Mouse (Mus musculus) lung, postnatal 10 days (tissue): Measurements from ENCODE around the gene Lamtor1.
"Not testable (repeated sequence)": the region's sequence is repeated elsewhere in the genome, so short reads cannot be mapped to it uniquely, and the experiment has no call there.

ENCODE experiments used
- DNase-seq: peaks from one replicate; pipeline ENCODE4 v3.0.0; 2021

Gene Lamtor1

DNA sequence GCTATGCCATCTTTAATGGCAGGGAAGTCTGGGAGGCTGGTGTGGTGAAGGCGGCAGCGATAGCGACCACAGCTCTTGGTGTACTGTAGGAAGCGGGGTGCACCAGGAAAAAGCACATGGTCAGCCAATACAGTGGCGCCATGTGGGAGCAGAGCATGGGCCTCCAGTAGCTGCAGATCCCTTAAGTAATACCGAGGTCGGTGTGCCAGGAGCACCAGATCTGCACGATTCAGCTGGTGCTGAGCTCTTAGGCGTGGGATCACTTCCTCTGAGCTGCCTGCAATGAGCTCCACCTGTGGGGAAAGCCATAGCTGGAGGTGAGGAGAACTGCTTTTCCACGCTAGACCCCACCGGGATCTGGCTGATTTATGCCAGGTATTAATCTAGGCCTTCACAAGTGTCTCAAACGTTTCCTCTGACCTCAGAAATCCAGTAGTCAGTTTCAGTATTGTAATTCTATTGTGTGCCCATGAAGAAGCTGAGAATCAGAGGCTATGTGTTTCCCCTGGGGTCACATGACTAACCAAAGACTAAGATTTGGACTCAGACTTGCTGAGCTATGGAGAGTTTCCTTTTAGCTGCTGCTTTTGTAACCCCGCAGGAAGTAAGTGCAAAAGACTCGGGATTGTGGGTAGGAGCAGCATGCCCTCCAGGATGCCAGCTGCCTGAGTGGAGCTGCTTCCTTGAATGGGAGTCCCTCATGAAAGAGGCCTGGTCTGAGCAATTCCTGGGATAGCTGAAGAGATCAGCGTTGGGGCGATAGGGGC lies 5.2 kb upstream of the Lamtor1 start:
- DNase-seq: no peak

- DNase-seq: no peak
Observed at GRCm38 (mm10) chr7:101901969-101902368, 3.7 kb upstream of the Lamtor1 start.

- DNase-seq: no peak
Observed at GRCm38 (mm10) chr7:101902846-101903245, 2.9 kb upstream of the Lamtor1 start.

DNA sequence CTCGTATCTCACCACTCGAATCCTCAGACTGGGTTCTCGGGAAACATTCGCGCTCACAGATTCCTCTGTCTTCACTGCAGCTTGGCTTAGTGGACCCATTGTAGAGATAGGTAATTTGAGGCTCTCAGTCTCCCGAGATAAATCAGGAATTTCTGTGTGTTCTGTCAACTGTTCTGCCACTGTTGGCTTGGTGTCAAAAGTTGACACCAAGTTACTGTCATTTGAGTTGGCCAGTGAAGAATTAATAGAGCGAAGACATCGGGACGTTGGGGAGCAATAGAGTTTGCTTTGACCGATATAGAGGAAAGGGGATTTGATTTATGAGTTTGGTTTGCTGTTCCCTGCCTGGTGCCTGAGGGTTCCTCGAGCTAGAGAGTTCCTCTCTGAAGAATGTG lies 580 bp downstream of the Lamtor1 start, which contains the start of gene Tomt:
Tomt (minus strand) TSS at position 73 of the 395 bp plus-strand sequence.
- no peak for DNase-seq

DNA sequence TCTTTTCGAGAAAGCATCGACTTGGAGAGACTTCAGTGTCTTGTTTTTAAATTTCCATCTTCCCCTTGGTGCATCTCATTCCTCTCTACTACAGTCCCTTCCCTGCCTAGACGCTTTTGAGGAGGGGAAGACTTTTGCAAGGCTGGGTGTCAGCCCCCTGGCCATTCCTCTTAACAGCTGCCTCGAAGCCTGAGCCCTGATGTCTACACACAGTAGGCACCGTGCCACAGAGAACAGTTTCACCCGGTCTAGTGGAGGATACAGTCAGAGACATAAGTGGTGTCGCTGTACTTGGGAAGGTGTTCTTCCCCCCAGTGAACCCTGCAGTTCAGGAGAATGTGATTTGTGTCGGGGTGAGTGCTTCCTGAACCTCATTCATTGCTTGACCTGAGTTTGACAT lies 992 bp downstream of the Lamtor1 start:
- DNase-seq: peak; percentile 31

DNA sequence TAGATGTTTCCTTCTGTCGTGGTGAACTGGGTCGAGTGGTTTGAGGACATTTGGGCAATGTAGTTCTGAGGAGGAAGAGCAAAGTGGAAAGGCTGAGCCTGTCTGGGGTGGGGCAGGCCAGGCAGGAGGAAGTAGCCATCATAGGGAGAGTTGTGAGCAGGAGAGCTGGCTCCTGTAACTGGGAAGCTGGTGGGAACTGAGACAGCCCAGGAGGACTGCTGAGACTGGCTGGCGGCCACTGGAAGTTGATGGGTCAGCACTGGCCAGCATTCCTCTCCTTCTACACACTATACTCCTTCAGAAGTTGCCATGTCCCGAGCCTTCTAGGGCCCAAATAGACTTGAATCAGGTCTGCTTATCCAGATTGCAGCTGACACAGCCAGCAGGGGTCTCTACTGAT lies 2.7 kb downstream of the Lamtor1 start:
- peak; percentile 43 for DNase-seq

- DNase-seq: no peak
Observed at GRCm38 (mm10) chr7:101910138-101910537, 4.4 kb downstream of the Lamtor1 start.

DNA sequence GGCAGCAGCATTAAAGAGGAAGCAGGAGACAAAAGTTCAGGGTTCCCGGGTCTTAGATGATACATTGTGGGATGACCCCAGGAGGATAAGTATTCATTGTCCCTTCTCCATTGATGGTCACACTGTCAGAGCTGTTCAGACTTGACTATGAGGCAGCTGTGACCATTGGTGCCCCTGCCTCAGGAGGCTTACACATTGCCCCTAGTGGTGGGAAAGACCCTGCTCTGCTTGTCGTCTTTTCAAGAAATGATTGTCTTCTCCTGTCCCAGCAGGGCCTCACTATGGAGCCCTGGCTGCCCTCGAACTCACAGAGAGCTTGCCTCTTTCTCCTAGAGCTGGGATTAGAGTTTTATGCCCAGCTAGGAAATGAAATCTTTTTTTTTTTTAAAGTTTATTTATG lies 6.3 kb downstream of the Lamtor1 start:
- no peak for DNase-seq

DNA sequence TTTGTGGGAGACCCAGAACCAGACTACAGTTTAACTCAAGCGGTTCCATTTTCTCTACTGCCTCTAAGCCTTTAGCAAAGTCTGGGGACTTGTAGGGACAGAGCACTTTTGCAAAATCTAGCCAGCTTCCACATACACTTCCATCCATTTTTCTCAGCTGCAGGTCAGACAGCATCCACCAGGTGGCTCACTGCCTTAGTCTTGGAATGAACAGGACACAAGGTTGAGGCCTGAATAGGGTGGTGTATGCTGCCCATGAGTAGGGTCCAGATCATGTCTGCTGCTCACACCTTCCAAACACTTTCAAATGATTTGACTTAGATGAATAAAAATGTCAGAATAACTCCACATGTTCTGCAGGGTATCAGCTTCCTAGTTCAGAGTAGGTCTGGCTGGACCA lies 12.4 kb downstream of the Lamtor1 start:
- peak; percentile 75 for DNase-seq

GRCm38 (mm10) chr7:101925892-101926291 lies 20.2 kb downstream of the Lamtor1 start:
- not testable (repeated sequence) for DNase-seq

DNA sequence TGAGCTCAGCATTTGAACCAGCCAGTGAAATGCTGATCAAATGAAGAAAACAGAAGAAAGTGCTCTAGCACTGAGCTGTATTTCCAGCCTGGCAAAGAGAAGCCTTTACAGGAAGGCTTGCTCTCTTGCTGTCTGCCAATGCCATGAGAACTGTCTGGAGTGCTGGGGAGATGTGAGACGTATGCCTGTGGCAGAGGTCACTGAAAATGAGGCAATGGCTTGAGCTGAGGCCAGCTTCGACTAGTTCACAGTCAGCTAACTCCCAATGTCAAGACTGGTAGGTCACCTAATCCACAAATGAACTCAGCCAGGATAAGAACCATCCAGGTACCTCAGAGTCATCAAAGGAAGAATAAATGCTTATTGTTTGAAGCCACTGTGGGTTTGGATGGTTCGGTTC lies 22.4 kb downstream of the Lamtor1 start:
- no peak for DNase-seq

DNA sequence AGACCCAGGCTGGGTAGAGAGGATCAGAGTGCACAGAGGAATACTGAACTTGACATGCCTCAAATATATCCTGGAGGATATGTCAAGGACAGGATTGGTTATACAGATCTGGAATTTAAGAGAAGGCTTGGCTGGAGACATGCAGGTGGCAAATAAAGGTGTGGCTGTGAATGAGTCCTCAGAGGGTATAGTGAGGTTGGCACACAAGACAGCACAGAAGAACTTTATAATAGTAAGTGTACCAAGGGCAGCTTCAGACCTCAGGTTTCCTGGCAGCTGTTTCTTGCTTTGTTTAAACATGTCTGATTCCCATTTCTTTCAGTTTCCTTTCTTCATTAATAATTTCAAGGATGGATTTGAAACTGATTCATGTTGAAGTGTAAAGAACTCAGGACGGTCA lies 26.8 kb downstream of the Lamtor1 start:
- no peak for DNase-seq

DNA sequence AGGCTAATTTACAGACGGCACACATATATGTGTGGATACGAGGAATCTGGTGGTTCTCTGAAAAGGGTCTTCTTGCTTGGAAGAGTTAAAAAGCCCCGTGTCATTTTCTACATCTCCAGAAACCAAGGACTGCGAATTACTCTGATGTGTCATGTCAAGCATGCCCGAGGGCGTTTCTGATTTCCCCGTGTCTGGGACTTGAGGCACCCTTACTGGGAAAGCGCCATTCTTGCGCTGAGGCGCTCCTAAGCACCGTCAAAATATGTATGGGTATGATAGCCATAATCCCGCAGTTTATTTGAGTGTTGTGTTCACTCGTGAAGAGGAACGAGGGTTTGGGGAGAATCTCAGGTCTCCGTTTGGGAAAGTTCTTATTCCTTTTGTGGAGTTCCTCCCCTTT lies 27.6 kb downstream of the Lamtor1 start:
- peak; percentile 31 for DNase-seq

- peak; percentile 98 for DNase-seq
Observed at GRCm38 (mm10) chr7:101933751-101934240, 28.1 kb downstream of the Lamtor1 start, which contains the start of the genes Lrrc51 and Numa1. Lrrc51 (minus strand) TSS chr7:101933895. Numa1 (plus strand) TSS chr7:101934111.

- DNase-seq: no peak
Observed at GRCm38 (mm10) chr7:101935957-101936356, 30.3 kb downstream of the Lamtor1 start.

DNA sequence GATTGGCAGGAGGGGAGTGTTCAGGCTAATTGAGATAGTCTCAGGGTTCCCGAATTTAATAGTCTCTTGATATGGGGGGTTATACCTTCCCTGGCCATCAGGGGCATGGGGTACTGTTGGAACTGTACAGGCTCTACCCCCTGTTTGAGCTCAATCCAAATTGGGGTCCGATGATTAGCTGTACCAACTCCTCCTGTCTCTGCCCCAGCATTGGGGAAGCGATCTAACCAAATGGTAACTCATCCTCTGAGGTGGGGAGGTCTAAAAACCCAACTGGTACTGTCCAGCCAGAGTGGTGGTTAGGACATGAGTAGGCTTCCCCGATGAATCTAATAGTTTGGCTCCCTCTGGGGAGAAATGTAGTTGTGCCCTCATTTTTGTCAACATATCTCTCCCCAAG lies 31.3 kb downstream of the Lamtor1 start:
- no peak for DNase-seq

GRCm38 (mm10) chr7:101937569-101937968 lies 31.9 kb downstream of the Lamtor1 start:
- DNase-seq: no peak

GRCm38 (mm10) chr7:101938348-101938747 lies 32.6 kb downstream of the Lamtor1 start:
- no peak for DNase-seq

- no peak for DNase-seq
Observed at GRCm38 (mm10) chr7:101939758-101940157, 34.1 kb downstream of the Lamtor1 start.

DNA sequence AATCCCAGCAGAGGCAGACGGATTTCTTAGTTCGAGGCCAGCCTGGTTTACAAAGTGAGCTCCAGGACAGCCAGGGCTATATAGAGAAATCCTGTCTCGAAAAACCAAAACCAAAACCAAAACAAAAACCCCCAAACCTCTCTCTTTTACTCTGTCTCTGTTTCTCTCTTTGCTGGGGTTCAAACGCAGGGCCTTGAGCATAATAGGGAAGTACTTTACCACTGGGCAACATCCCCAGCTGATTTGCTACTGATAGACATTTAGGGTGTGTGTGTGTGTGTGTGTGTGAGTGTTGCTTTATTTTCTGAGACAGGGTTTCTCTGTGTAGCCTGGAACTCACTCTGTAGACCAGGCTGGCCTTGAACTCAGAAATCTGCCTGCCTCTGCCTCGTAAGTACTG lies 43.3 kb downstream of the Lamtor1 start:
- DNase-seq: not testable (repeated sequence)

DNA sequence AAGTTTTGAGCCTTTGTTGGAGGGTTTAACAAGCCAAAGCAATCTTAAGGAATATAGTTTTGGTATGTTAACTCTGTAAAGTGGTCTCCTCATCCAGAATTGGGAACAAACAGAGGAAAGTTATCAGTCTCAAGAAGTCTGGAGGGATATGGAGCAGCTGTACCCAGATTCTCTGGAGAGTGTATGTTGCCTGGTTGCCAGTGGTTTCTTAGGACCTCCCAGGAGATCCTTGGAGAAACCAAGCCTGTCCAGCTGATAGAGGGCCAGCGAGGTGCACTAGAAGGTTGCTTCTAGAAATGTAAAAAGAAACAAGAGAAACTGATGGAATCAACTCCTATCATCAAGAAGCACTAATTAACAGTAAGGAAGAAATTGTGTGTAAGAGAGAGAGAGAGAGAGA lies 45.9 kb downstream of the Lamtor1 start:
- DNase-seq: no peak

DNA sequence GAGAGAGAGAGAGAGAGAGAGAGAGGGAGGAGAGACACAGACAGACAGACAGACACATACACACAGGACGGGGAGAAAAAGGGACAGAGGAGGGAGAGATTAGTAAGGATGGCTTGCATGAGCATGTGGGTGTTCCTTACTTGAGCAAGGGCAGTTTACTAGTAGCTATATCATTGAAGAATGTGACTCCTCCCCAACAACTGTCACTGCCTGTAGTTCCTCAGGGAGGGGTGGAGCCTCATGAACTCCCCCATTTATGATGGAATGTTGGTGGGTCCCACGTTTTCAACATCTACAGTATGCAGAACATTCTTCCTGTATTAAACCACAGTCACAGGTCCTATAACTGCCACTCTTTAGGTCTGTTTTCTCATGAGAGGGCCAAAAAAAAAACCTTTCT lies 46.4 kb downstream of the Lamtor1 start:
- no peak for DNase-seq

GRCm38 (mm10) chr7:101954163-101954562 lies 48.5 kb downstream of the Lamtor1 start:
- no peak for DNase-seq

- no peak for DNase-seq
Observed at GRCm38 (mm10) chr7:101955276-101955675, 49.6 kb downstream of the Lamtor1 start.

GRCm38 (mm10) chr7:101955862-101956261 lies 50.2 kb downstream of the Lamtor1 start:
- no peak for DNase-seq
